Mouse (Mus musculus) forebrain, postnatal 0 days (tissue): ENCODE measurements around the gene Eef1e1. TPM values are rescaled to one million over a fixed set of nuclear protein-coding genes. Genes with fewer than 3 reads are reported as not detected.

Experiments
- ATAC-seq: fragments of 200-750 bp; cut with Nextera tagmentation; 2 replicates; pipeline ENCODE4 v1.8.0; 2017; ENCODE audit warnings: mild to moderate bottlenecking, moderate library complexity
- DNase-seq: peaks from one replicate; pipeline ENCODE4 v3.0.0-alpha.2; 2015
- H3K27ac ChIP-seq: fragments of 300-500 bp; sonication (generic); 2 replicates; pipeline ENCODE4 v1.5.1; 2014; ENCODE audit warnings: low read depth, mild to moderate bottlenecking, antibody characterized with exemption, low read length, moderate library complexity, mixed read lengths
- H3K27me3 ChIP-seq: fragments of 300-500 bp; sonication (generic); 2 replicates; pipeline ENCODE4 v1.6.1; 2014; ENCODE audit warnings: mild to moderate bottlenecking, low read length, mixed read lengths; ENCODE audit not compliant: insufficient read depth
- H3K36me3 ChIP-seq: fragments of 300-500 bp; sonication (generic); 2 replicates; pipeline ENCODE4 v1.6.1; 2014; ENCODE audit warnings: mild to moderate bottlenecking, moderate library complexity; ENCODE audit not compliant: insufficient read depth
- H3K4me1 ChIP-seq: fragments of 300-500 bp; sonication (generic); 2 replicates; pipeline ENCODE4 v1.6.1; 2014; ENCODE audit warnings: antibody characterized with exemption; ENCODE audit not compliant: insufficient read depth
- H3K4me2 ChIP-seq: fragments of 300-500 bp; sonication (generic); 2 replicates; pipeline ENCODE4 v1.6.1; 2014; ENCODE audit warnings: low read depth, mild to moderate bottlenecking, moderate library complexity
- H3K4me3 ChIP-seq: fragments of 300-500 bp; sonication (generic); 2 replicates; pipeline ENCODE4 v1.5.1; 2014; ENCODE audit warnings: low read depth, low read length, mixed read lengths
- H3K9ac ChIP-seq: fragments of 300-500 bp; sonication (generic); 2 replicates; pipeline ENCODE4 v1.6.1; 2014; ENCODE audit warnings: mild to moderate bottlenecking
- H3K9me3 ChIP-seq: fragments of 300-500 bp; sonication (generic); 2 replicates; pipeline ENCODE4 v1.6.1; 2016; ENCODE audit warnings: low read length
- CTCF ChIP-seq: sonication (generic); IDR thresholded peaks from 2 replicates; pipeline ENCODE4 v1.5.1; 2016; ENCODE audit warnings: antibody characterized with exemption, control low read depth, low read depth
- WGBS: fragments of 180-500 bp; shearing (Covaris S2); extraction: QIAGEN DNeasy Blood & Tissue Kit; methylation state at CpG from one replicate; pipeline ENCODE4 v1.1.7; 2014; 5-methylcytosine and 5-hydroxymethylcytosine counted together
- polyA plus RNA-seq: library from polyadenylated mRNA; unstranded; fragments of >200 nt; fragmentation: Nextera tagmentation; extraction: Ambion mirVana; gene quantifications from 2 replicates; pipeline ENCODE4 v1.2.1, GENCODE M21; 2015
- total RNA-seq: library from RNA; depleted of rRNA; stranded (reverse); fragments of >200 nt; gene quantifications from 2 replicates; pipeline ENCODE4 v1.2.3, GENCODE M21; 2014

Eef1e1 gene
- total and polyA plus RNA-seq, 2 experiments from 2014 or later, result 46.3 to 106 TPM

DNA sequence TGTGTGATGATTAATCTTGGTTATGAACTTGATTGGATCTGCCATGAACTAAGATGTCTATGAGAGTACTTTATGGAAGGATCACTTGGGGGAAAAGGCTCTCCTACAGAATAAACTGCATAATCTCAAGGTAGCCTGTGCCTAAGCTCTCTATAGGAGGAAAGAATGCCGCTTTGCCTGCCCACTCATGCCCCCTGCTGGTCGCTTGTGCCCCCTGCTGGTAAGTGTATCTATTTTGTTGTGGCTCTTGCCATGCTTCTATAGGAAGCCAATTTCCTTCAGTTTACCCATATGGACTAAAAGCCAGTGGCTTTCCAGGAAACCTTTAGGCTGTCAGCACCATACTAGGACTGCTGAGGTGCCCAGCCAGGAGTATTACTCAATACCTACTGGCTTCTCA lies 9.7 kb upstream of the Eef1e1 start:
- H3K4me3 ChIP-seq, result no peak overlapping the region
- no peak overlapping the region for H3K9ac ChIP-seq
- TF ChIP-seq CTCF, result peak; percentile 40
- ATAC-seq, result no peak
- H3K4me1 ChIP-seq, result no peaks in the 10 kb centered on the region
- H3K9me3 ChIP-seq, result no peaks in the 10 kb centered on the region
- H3K36me3 ChIP-seq, result no peaks in the 10 kb centered on the region
- no peaks in the 10 kb centered on the region for H3K27me3 ChIP-seq
- WGBS, result 31% methylated on average over 2 of the region's 2 CpGs
- no peak for DNase-seq
- no peak overlapping the region for H3K27ac ChIP-seq
- no peak overlapping the region for H3K4me2 ChIP-seq

GRCm38 (mm10) chr13:38664753-38665152 lies 5.9 kb upstream of the Eef1e1 start:
- Histone ChIP-seq H3K27me3 (no peaks in the 10 kb centered on the region), H3K4me2 (no peak overlapping the region), H3K36me3 (no peaks in the 10 kb centered on the region), H3K9ac (no peak overlapping the region), H3K27ac (no peak overlapping the region), H3K9me3 (no peaks in the 10 kb centered on the region), H3K4me3 (no peak overlapping the region), H3K4me1 (no peaks in the 10 kb centered on the region)
- ATAC-seq, result no peak
- WGBS, result 74% methylated on average over 1 of the region's 1 CpGs
- no peak for DNase-seq
- no peak for TF ChIP-seq CTCF

DNA sequence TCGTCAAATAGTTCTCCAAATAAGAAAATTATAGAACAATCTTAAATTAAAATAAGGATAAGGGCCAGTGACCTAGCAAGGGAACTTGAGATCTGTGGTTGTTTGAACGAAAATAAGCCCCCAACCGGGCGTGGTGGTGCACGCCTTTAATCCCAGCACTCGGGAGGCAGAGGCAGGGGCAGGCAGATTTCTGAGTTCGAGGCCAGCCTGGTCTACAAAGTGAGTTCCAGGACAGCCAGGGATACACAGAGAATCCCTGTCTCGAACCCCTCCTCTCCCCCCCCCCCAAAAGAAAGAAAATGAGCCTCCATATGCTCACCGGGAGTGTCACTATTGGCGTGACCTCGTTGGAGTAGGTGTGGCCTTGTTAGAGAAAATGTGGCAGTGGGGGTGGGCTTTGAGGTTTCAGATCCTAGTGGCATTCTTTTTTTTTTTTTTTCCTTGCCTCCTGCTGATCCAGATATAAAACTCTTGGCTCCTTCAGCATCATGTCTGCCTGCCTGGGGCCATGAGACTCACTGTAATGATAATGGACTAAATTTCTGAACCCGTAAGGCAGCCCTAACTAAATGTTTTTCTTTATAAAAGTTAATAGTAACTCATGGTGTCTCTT lies 772 bp upstream of the Eef1e1 start:
- H3K9me3 ChIP-seq, result no peaks in the 10 kb centered on the region
- peaks cover 12% of the 10 kb centered on the region for H3K36me3 ChIP-seq
- 0 out of 2 replicates have a peak, but pooled peaks cover 5% of the 10 kb centered on the region for H3K4me1 ChIP-seq
- H3K4me2 ChIP-seq, result no peak overlapping the region
- no peak for DNase-seq
- TF ChIP-seq CTCF, result no peak
- H3K9ac ChIP-seq, result no peak overlapping the region
- WGBS, result 88% methylated on average over 12 of the region's 12 CpGs
- ATAC-seq, result no peak
- no peak overlapping the region for H3K27ac ChIP-seq
- H3K4me3 ChIP-seq, result no peak overlapping the region
- H3K27me3 ChIP-seq, result no peaks in the 10 kb centered on the region

- DNase-seq (no peak), ATAC-seq (no peak)
- TF ChIP-seq CTCF, result no peak
- Histone ChIP-seq H3K27ac (peak overlapping the region; percentile 89; the same call in 1 of the 2 replicates), H3K4me3 (peak overlapping the region; percentile 77), H3K4me1 (0 out of 2 replicates have a peak, but pooled peaks cover 5% of the 10 kb centered on the region), H3K27me3 (no peaks in the 10 kb centered on the region), H3K9ac (peak overlapping the region; percentile 89), H3K4me2 (peak overlapping the region; percentile 61), H3K9me3 (no peaks in the 10 kb centered on the region), H3K36me3 (peaks cover 30% of the 10 kb centered on the region)
- WGBS, result 16% methylated on average over 4 of the region's 4 CpGs
Observed at GRCm38 (mm10) chr13:38657865-38658264, 993 bp downstream of the Eef1e1 start.

GRCm38 (mm10) chr13:38650292-38650691 lies 8.6 kb downstream of the Eef1e1 start:
- ATAC-seq, result no peak
- H3K4me3 ChIP-seq, result no peak overlapping the region
- H3K4me1 ChIP-seq, result no peaks in the 10 kb centered on the region
- H3K9ac ChIP-seq, result no peak overlapping the region
- DNase-seq, result no peak
- H3K27me3 ChIP-seq, result no peaks in the 10 kb centered on the region
- no peak overlapping the region for H3K4me2 ChIP-seq
- H3K36me3 ChIP-seq, result peaks cover 78% of the 10 kb centered on the region
- no peak overlapping the region for H3K27ac ChIP-seq
- WGBS, result 95% methylated on average over 4 of the region's 4 CpGs
- no peaks in the 10 kb centered on the region for H3K9me3 ChIP-seq
- TF ChIP-seq CTCF, result no peak

DNA sequence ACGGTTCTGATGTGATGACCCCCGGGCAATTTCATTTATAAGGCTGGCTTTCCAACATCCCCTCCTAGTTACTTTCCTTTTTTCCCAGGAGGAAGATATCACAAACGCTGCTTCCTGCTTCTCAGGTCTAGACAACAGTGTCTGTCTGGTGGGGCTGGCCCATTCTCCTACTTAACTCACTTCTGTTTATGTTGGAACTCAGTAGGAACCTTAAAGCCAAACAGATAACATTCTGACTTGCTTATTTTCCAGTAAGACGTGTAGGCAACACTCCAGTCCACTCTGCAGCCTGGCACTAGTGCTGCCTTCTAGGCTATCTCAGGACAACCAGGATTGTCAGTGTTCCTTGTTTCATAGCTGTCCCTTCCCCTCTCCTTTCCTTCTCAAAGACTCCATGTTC lies 9.8 kb downstream of the Eef1e1 start:
- Histone ChIP-seq H3K4me3 (no peak overlapping the region), H3K27me3 (no peaks in the 10 kb centered on the region), H3K9me3 (no peaks in the 10 kb centered on the region), H3K9ac (no peak overlapping the region), H3K27ac (no peak overlapping the region), H3K36me3 (peaks cover 77% of the 10 kb centered on the region), H3K4me1 (no peaks in the 10 kb centered on the region), H3K4me2 (no peak overlapping the region)
- DNase-seq (no peak), ATAC-seq (no peak)
- TF ChIP-seq CTCF, result no peak
- 92% methylated on average over 4 of the region's 4 CpGs for WGBS

DNA sequence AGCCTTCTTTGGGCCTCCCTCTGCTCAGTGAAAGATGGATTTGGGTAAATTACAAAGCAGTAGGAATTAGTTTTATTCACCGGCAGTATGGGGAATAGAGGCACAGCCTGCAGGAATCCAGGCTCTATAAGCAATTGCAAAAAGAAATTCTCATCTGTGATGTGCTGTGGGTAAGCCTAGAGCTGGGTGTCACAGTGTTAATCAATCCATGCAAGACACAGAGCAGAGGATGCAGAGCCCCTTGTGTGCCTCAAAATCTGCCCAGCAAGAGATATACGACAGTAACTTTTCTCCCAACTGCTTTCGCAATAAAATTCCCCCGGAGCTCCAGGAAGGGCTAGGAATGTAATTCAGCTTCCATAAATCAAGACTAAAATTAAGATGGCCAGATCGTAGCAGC lies 17.4 kb downstream of the Eef1e1 start:
- Histone ChIP-seq H3K9me3 (no peaks in the 10 kb centered on the region), H3K4me3 (no peak overlapping the region), H3K4me2 (no peak overlapping the region), H3K27ac (no peak overlapping the region), H3K36me3 (peaks cover 24% of the 10 kb centered on the region), H3K27me3 (no peaks in the 10 kb centered on the region), H3K4me1 (no peaks in the 10 kb centered on the region), H3K9ac (no peak overlapping the region)
- no peak for TF ChIP-seq CTCF
- ATAC-seq (no peak), DNase-seq (no peak)
- 92% methylated on average over 5 of the region's 5 CpGs for whole genome bisulfite sequencing
